17 mouse cellular contexts compared by ENCODE assay signal in genomic region chr1:185282846-185283245, GRCm38 (mm10). TPM values are rescaled to one million over a fixed set of nuclear protein-coding genes. Genes with fewer than 3 reads are reported as not detected.
DNase-seq lines count a peak whose midpoint lies in the region; ATAC-seq and TF ChIP-seq lines count a peak whose summit lies in the region.
"Had no signal": no experiment of that assay in that cellular context is flagged by ENCODE, and none has a peak within 500 bp of the region (broad histone marks: within the 10 kb centered on the region; RNA-seq: fewer than 3 reads in every experiment).

No protein-coding gene starts in this region.

- H3K4me2 ChIP-seq in forebrain, embryonic 14.5 days (ENCODE audit: low read length), result no peak overlapping the region
- no peak overlapping the region for H3K4me2 ChIP-seq in forebrain, embryonic 15.5 days (replicated peaks)
- H3K4me2 ChIP-seq in intestine, postnatal 0 days (replicated peaks; ENCODE audit: low read depth), result no peak overlapping the region
- no peak overlapping the region for H3K4me2 ChIP-seq in hindbrain, embryonic 16.5 days (ENCODE audit: low read length)
- H3K4me2 ChIP-seq: embryonic facial prominence, embryonic 15.5 days; forebrain, embryonic 12.5 days; hindbrain, embryonic 14.5 days; lung, embryonic 14.5 days; neural tube, embryonic 13.5 days had no signal

- peaks cover 88% of the 10 kb centered on the region for H3K36me3 ChIP-seq in forebrain, embryonic 14.5 days (ENCODE audit: control insufficient read depth, insufficient read depth, low read length)
- H3K36me3 ChIP-seq in forebrain, embryonic 15.5 days, result peaks cover 74% of the 10 kb centered on the region
- H3K36me3 ChIP-seq in intestine, postnatal 0 days (ENCODE audit: control insufficient read depth, insufficient read depth), result peaks cover 59% of the 10 kb centered on the region
- H3K36me3 ChIP-seq in hindbrain, embryonic 16.5 days (ENCODE audit: control insufficient read depth, insufficient read depth, low read length), result peaks cover 36% of the 10 kb centered on the region

- no peaks in the 10 kb centered on the region for H3K9me3 ChIP-seq in forebrain, embryonic 14.5 days (replicated peaks; ENCODE audit: control insufficient read depth, low read length)
- no peaks in the 10 kb centered on the region for H3K9me3 ChIP-seq in forebrain, embryonic 15.5 days
- H3K9me3 ChIP-seq in intestine, postnatal 0 days (ENCODE audit: control insufficient read depth), result no peaks in the 10 kb centered on the region
- H3K9me3 ChIP-seq in hindbrain, embryonic 16.5 days (ENCODE audit: control insufficient read depth, low read length), result no peaks in the 10 kb centered on the region
- H3K9me3 ChIP-seq: embryonic facial prominence, embryonic 15.5 days; forebrain, embryonic 12.5 days; neural tube, embryonic 13.5 days had no signal

- no peak overlapping the region for H3K4me3 ChIP-seq in forebrain, embryonic 14.5 days (ENCODE audit: low read depth, low read length)
- no peak overlapping the region for H3K4me3 ChIP-seq in forebrain, embryonic 15.5 days
- H3K4me3 ChIP-seq in intestine, postnatal 0 days (ENCODE audit: low read depth, low read length), result no peak overlapping the region
- H3K4me3 ChIP-seq in hindbrain, embryonic 16.5 days (ENCODE audit: low read length), result no peak overlapping the region
- H3K4me3 ChIP-seq: embryonic facial prominence, embryonic 15.5 days; forebrain, embryonic 12.5 days; neural tube, embryonic 13.5 days had no signal

- H3K27me3 ChIP-seq in forebrain, embryonic 14.5 days (replicated peaks; ENCODE audit: control insufficient read depth, insufficient read depth, low read length), result no peaks in the 10 kb centered on the region
- H3K27me3 ChIP-seq in forebrain, embryonic 15.5 days, result no peaks in the 10 kb centered on the region
- H3K27me3 ChIP-seq in intestine, postnatal 0 days (replicated peaks; ENCODE audit: control insufficient read depth, insufficient read depth, low read length), result no peaks in the 10 kb centered on the region
- H3K27me3 ChIP-seq in hindbrain, embryonic 16.5 days (replicated peaks; ENCODE audit: control insufficient read depth, insufficient read depth, low read length), result no peaks in the 10 kb centered on the region
- H3K27me3 ChIP-seq: embryonic facial prominence, embryonic 15.5 days; forebrain, embryonic 12.5 days; neural tube, embryonic 13.5 days had no signal

- no peak overlapping the region for H3K27ac ChIP-seq in forebrain, embryonic 14.5 days (ENCODE audit: low read depth, low read length)
- H3K27ac ChIP-seq in forebrain, embryonic 15.5 days (replicated peaks), result no peak overlapping the region
- H3K27ac ChIP-seq in intestine, postnatal 0 days (ENCODE audit: low read depth, low read length), result peak overlapping the region; percentile 83
- H3K27ac ChIP-seq in hindbrain, embryonic 16.5 days (ENCODE audit: low read depth, low read length), result no peak overlapping the region
- H3K27ac ChIP-seq: embryonic facial prominence, embryonic 15.5 days; forebrain, embryonic 12.5 days; hindbrain, embryonic 14.5 days; neural tube, embryonic 13.5 days had no signal

- no peak overlapping the region for H3K9ac ChIP-seq in forebrain, embryonic 14.5 days (ENCODE audit: low read length)
- H3K9ac ChIP-seq in forebrain, embryonic 15.5 days (replicated peaks), result no peak overlapping the region
- no peak overlapping the region for H3K9ac ChIP-seq in intestine, postnatal 0 days (ENCODE audit: low read depth, low read length)
- H3K9ac ChIP-seq in hindbrain, embryonic 16.5 days (ENCODE audit: low read depth, low read length), result no peak overlapping the region
- H3K9ac ChIP-seq: embryonic facial prominence, embryonic 15.5 days; forebrain, embryonic 12.5 days; hindbrain, embryonic 14.5 days; lung, embryonic 14.5 days; neural tube, embryonic 13.5 days had no signal

- no peak for ATAC-seq in forebrain, embryonic 14.5 days
- ATAC-seq in forebrain, embryonic 15.5 days (replicated peaks), result no peak
- ATAC-seq in intestine, postnatal 0 days, result peak; percentile 98
- no peak for ATAC-seq in granulocyte monocyte progenitor cell, adult 5-6 weeks (replicated peaks; ENCODE audit: poor library complexity, severe bottlenecking)
- ATAC-seq in hindbrain, embryonic 16.5 days, result no peak

- TF ChIP-seq CTCF in intestine, postnatal 0 days (IDR thresholded peaks at IDR 0.05; ENCODE audit: low read depth), result no peak

- peak; percentile 13 for DNase-seq in forebrain, embryonic 14.5 days (ENCODE audit: low spot score)
- DNase-seq in 3T3-L1 (ENCODE audit: low read depth, low spot score), result peak; percentile 68
- DNase-seq in lung, postnatal 14 days, result peak; percentile 15
- DNase-seq in testis, postnatal 14 days (ENCODE audit: low spot score), result no peak
- DNase-seq: adrenal gland, postnatal 10 days; cerebellum, adult 2 months; heart, postnatal 10 days; lung, embryonic 14.5 days; thymus, postnatal 4 days had no signal

- WGBS in forebrain, embryonic 14.5 days, result 88% methylated on average over 11 of the region's 11 CpGs
- WGBS in forebrain, embryonic 15.5 days, result 88% methylated on average over 11 of the region's 11 CpGs
- WGBS in intestine, postnatal 0 days, result 45% methylated on average over 11 of the region's 11 CpGs
- WGBS in hindbrain, embryonic 16.5 days, result 92% methylated on average over 11 of the region's 11 CpGs

- H3K4me1 ChIP-seq in forebrain, embryonic 14.5 days (ENCODE audit: control insufficient read depth, insufficient read depth, low read length), result peaks cover 8% of the 10 kb centered on the region; the same call in 1 of the 2 replicates
- peaks cover 16% of the 10 kb centered on the region for H3K4me1 ChIP-seq in forebrain, embryonic 15.5 days
- H3K4me1 ChIP-seq in intestine, postnatal 0 days (replicated peaks; ENCODE audit: control insufficient read depth, insufficient read depth, low read length), result no peaks in the 10 kb centered on the region; the same call in 1 of the 2 replicates
- peaks cover 4% of the 10 kb centered on the region for H3K4me1 ChIP-seq in hindbrain, embryonic 16.5 days (ENCODE audit: control insufficient read depth, insufficient read depth, low read depth, low read length)
- H3K4me1 ChIP-seq: forebrain, embryonic 12.5 days had no signal

RNA-seq across cellular contexts. Expression of gene Iars2, which starts 46.4 kb away (rescaled TPM):
- polyA plus RNA-seq in forebrain, embryonic 14.5 days (2014; fragmentation: Nextera tagmentation; extraction: Ambion mirVana), result 18.4 and 19.5 TPM in 2 replicates
- 19.2 and 19.9 TPM in 2 replicates for polyA plus RNA-seq in forebrain, embryonic 15.5 days (2015; fragmentation: Nextera tagmentation; extraction: Ambion mirVana)
- polyA plus RNA-seq in intestine, postnatal 0 days (2015; fragmentation: Nextera tagmentation; extraction: Ambion mirVana), result 64.1 and 64.9 TPM in 2 replicates
- 38.3 and 44.6 TPM in 2 replicates for total RNA-seq in granulocyte monocyte progenitor cell, adult 5-6 weeks (2014; fragmentation: Nextera tagmentation)
- total RNA-seq in granulocyte monocyte progenitor cell, adult 5-6 weeks (2017), result 38.3 and 48.4 TPM in 2 replicates
- 18.6 and 19.6 TPM in 2 replicates for polyA plus RNA-seq in hindbrain, embryonic 16.5 days (2015; fragmentation: Nextera tagmentation; extraction: Ambion mirVana)

RNA-seq across cellular contexts. Expression of gene Bpnt1, which starts 49.1 kb away (rescaled TPM):
- polyA plus RNA-seq in forebrain, embryonic 14.5 days (2014; fragmentation: Nextera tagmentation; extraction: Ambion mirVana), result 18.8 and 18.9 TPM in 2 replicates
- 34.5 and 40.9 TPM in 2 replicates for polyA plus RNA-seq in forebrain, embryonic 15.5 days (2015; fragmentation: Nextera tagmentation; extraction: Ambion mirVana)
- 302 and 311 TPM in 2 replicates for polyA plus RNA-seq in intestine, postnatal 0 days (2015; fragmentation: Nextera tagmentation; extraction: Ambion mirVana)
- total RNA-seq in granulocyte monocyte progenitor cell, adult 5-6 weeks (2014; fragmentation: Nextera tagmentation), result 14.1 and 17.6 TPM in 2 replicates
- total RNA-seq in granulocyte monocyte progenitor cell, adult 5-6 weeks (2017), result 18.6 and 28.0 TPM in 2 replicates
- polyA plus RNA-seq in hindbrain, embryonic 16.5 days (2015; fragmentation: Nextera tagmentation; extraction: Ambion mirVana), result 59.2 and 61.5 TPM in 2 replicates
